Mouse (Mus musculus): ENCODE measurements around the gene Csrnp2. TPM values are rescaled to one million over a fixed set of nuclear protein-coding genes. Genes with fewer than 3 reads are reported as not detected.

Gene Csrnp2
- total RNA-seq, 2 experiments from 2014 or later: 5.4 to 5.8 TPM

DNA sequence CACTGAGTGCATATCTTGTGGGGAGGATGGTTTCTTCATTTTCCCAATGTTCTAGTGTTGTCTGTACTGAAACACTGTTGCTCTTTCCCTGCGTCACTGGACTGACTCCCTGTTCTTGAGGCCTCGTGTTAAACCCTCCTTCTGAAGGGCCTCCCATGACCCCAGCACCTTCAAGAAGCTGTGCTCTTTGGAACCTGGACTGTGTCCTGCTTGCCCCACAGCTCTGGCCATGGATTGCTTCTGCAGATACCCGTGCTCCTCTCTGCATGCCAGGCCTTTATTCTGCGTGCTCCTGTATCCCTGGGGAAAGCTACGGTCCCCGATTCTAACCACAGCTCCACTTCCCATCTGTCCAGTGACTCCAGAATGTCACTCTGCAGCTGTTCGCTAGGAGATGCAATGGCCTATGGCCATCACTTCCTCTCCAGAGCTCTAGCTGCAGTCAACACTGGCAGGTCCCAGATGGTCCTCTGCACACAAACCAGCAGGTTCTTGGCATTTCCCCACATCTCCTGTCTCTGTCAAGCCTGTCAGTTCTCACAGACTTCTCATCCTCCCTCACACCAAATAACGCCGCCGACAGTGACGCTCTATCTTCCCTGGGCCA is 65.2 kb downstream of the Csrnp2 start:
- no peak for DNase-seq

Other genes starting within 250 kb of the Csrnp2 start
- not detected for gene Tmprss12, start 214.7 kb downstream of the Csrnp2 start, total RNA-seq (2021)
- gene Mettl7a1, start 191.3 kb downstream of the Csrnp2 start, total RNA-seq (2021): 100 to 1,000 TPM in 1 of 2 experiments, 10 to 100 TPM in 1; 85.2 to 126 TPM
- gene Mettl7a3, start 160.6 kb downstream of the Csrnp2 start, total RNA-seq (2021): not detected
- under 1 TPM; 0.36 to 0.56 TPM for gene Methig1, start 142.3 kb downstream of the Csrnp2 start, total RNA-seq (2021)
- 1 to 10 TPM; 2.0 to 2.2 TPM for gene Mettl7a2, start 142.3 kb downstream of the Csrnp2 start, total RNA-seq (2021)
- not detected for gene Higd1c, start 130.9 kb downstream of the Csrnp2 start, total RNA-seq (2021)
- gene Gm5475, start 73.3 kb downstream of the Csrnp2 start, total RNA-seq (2021): not detected
- gene Slc11a2, start 70.4 kb downstream of the Csrnp2 start, total RNA-seq (2021): 100 to 1,000 TPM in 1 of 2 experiments, 10 to 100 TPM in 1; 98.5 to 112 TPM
- 100 to 1,000 TPM; 138 to 150 TPM for gene Letmd1, start 26.5 kb downstream of the Csrnp2 start, total RNA-seq (2021)
- gene Tfcp2, start 56.5 kb upstream of the Csrnp2 start, total RNA-seq (2021): 10 to 100 TPM; 17.6 to 20.0 TPM
- gene Pou6f1, start 104.5 kb upstream of the Csrnp2 start, total RNA-seq (2021): 10 to 100 TPM; 12.4 to 15.8 TPM
- 100 to 1,000 TPM; 188 to 248 TPM for gene Dazap2, start 119.9 kb upstream of the Csrnp2 start, total RNA-seq (2021)
- gene Smagp, start 141.5 kb upstream of the Csrnp2 start, total RNA-seq (2021): 10 to 100 TPM; 37.5 to 49.6 TPM
- gene Bin2, start 174.1 kb upstream of the Csrnp2 start, total RNA-seq (2021): 1 to 10 TPM; 1.8 to 3.2 TPM
- 10 to 100 TPM; 60.2 to 64.9 TPM for gene Cela1, start 192.4 kb upstream of the Csrnp2 start, total RNA-seq (2021)
- gene Galnt6, start 233.9 kb upstream of the Csrnp2 start, total RNA-seq (2021): 1 to 10 TPM; 4.1 to 5.9 TPM